Mouse (Mus musculus) fibroblast of lung, adult 2 months (primary cell): ENCODE results near the gene Cd4.
A peak's percentile ranks its signal among the peaks of the same experiment; 100 is the strongest.
"Not testable (repeated sequence)": the region's sequence is repeated elsewhere in the genome, so short reads cannot be mapped to it uniquely, and the experiment has no call there.

ENCODE experiments used
- DNase-seq: peaks from one replicate; pipeline ENCODE4 v3.0.0-alpha.2; 2011; ENCODE audit warnings: low read depth

Gene Cd4

DNA sequence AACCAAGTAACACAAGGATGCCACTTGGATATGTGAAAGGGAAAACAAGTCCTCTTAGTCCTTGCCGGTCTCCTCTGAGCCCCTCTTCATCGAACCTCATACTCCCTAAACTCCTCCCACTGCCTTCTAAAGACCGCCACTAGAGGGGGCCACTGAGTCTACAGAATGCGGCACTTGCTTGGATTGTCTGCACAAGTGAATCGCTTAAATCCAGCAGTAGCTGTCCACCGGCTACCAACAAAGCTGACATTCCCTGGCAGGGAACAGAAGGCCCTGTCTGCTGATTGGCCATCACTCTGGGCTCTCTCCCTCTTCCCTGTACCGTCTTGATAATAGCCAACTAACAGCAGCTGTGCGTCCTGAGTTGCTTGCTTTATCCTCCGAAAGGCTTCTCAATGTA lies 40.7 kb downstream of the Cd4 start:
- peak; percentile 70 for DNase-seq

- no peak for DNase-seq
Observed at GRCm38 (mm10) chr6:124840241-124841167, 47.5 kb downstream of the Cd4 start, which contains the start of gene Gnb3. Gnb3 (minus strand) TSS chr6:124840275.

- DNase-seq: no peak
Observed at GRCm38 (mm10) chr6:124839805-124840204, 48.2 kb downstream of the Cd4 start.

GRCm38 (mm10) chr6:124836411-124836810 lies 51.6 kb downstream of the Cd4 start:
- DNase-seq: no peak

- no peak for DNase-seq
Observed at GRCm38 (mm10) chr6:124835531-124835930, 52.5 kb downstream of the Cd4 start.

- no peak for DNase-seq
Observed at GRCm38 (mm10) chr6:124834512-124835081, 53.4 kb downstream of the Cd4 start.

GRCm38 (mm10) chr6:124831649-124832048 lies 56.4 kb downstream of the Cd4 start:
- DNase-seq: no peak

GRCm38 (mm10) chr6:124831199-124831598 lies 56.8 kb downstream of the Cd4 start:
- not testable (repeated sequence) for DNase-seq

GRCm38 (mm10) chr6:124829799-124830700 lies 58.0 kb downstream of the Cd4 start:
- DNase-seq: peak; percentile 95

GRCm38 (mm10) chr6:124828868-124829798 lies 58.9 kb downstream of the Cd4 start, which contains the start of the genes Usp5 and Cdca3:
Usp5 (minus strand) TSS chr6:124829484.
Cdca3 (plus strand) TSS chr6:124829547.
- DNase-seq: peak; percentile 100

- no peak for DNase-seq
Observed at GRCm38 (mm10) chr6:124828101-124828592, 59.9 kb downstream of the Cd4 start.

- no peak for DNase-seq
Observed at GRCm38 (mm10) chr6:124822049-124822448, 66.0 kb downstream of the Cd4 start.

DNA sequence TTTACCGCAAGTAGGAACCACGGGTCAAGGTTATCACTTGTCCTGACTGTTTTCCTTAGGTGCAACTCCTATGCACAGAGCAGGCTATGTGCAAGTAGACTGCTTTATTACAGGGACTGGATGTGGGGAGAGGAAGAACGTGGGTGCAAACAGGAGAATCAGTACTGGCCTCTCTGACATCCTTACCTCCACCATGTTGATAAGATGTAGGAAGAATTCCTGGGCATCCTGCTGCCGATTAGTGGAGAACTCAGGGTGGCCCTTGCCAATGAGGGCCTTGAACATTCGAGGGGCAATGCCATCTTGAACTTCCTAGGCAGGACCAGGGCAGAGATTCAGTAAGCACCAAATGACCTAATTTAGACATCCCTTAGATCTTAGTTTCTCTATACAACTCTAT lies 67.1 kb downstream of the Cd4 start:
- no peak for DNase-seq

- no peak for DNase-seq
Observed at GRCm38 (mm10) chr6:124817971-124818370, 70.0 kb downstream of the Cd4 start.

GRCm38 (mm10) chr6:124817563-124817962 lies 70.5 kb downstream of the Cd4 start:
- no peak for DNase-seq

DNA sequence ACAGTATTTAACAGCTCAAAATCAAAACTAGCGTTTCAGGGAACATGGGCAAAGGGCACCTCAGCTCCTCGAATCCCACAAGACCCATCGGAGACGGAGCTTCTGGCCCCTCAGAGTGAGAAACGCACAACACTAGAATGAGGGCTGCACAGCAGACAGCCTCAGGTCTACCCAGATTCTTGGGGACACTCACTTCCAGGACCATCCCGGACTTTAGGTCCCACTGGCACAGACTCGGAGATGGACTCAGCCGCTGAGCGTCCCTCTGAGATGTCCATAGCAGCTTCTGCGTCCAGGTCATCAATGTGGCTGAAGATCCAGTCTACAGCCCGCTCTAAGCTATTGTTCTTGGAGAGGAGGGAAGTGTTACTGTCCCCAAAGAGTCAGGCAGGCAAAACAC lies 70.9 kb downstream of the Cd4 start:
- DNase-seq: no peak

DNA sequence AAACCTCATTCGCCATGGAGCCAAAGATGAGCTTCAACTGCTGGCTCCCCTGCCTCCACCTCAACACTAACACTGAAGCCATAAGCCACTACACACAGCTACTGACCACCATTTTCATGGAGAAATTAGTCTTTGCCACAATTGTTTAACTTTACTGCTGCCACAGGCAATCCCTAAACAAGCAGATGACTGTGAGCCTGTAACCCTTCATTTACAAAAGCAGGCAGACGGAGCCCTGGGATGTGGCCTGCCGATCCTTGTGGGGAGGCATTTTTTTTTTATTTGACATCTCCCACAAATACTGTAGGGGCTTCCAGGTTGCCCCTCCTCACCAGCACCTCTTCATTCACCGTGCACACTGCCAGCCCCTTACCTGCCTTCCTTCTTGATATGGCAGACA lies 71.4 kb downstream of the Cd4 start:
- DNase-seq: no peak

DNA sequence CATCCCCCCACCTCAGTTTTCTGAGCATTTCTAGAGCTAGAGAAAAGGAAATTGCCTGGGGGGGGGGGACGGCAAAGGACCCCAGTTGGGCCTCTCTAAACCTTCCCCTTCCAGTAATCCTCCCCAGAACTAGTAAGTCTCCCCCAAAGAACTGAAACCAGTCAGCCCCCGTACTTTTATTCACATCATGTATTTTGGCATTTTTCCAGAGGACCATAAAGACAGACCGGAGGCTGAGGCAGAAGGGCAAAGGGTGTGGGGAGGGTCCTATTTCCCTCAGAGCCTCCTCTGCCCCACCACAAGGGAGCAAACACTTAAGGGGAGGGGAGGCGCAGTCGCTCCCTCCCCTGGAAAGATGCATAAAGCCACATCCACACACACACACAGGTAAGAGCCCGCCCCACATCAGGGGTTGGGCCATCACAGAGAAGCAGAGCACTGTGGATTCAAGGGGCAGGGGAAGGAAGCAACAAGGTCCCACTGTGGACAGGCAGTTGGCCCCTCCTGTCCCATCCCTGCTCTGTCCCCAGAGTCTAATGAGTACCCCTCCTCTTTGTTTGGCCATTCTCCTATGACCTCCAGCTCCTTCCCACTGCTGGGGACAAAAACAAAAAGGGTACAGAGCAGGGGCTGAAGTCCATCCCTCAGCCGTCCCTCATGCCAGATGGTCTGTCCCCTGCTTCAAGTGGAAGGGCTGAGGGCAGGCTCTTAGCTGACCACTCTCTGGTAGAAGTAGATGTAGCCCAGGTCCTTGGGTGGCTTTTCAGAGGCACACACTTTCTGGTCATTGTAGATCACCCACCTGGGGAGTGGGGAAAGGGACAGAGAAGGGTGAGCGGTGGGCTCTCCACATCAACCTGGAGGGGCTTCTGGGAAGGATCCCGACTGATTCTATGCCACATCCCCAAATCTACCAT lies 72.9 kb downstream of the Cd4 start:
- DNase-seq: no peak
